Mouse (Mus musculus) gastrocnemius, adult 18-20 months (tissue): ENCODE measurements at regions not wholly inside any gene's neighbourhood (a gene's known extent, or its start where the extent isn't known, plus 50 kb on each side); places are given as distances from the start of the nearest gene placed in this dataset.
"Not testable (repeated sequence)": the region's sequence is repeated elsewhere in the genome, so short reads cannot be mapped to it uniquely, and the experiment has no call there.

Source experiments
- DNase-seq: peaks from one replicate; pipeline ENCODE4 v3.0.0; 2021; ENCODE audit warnings: low spot score

DNA sequence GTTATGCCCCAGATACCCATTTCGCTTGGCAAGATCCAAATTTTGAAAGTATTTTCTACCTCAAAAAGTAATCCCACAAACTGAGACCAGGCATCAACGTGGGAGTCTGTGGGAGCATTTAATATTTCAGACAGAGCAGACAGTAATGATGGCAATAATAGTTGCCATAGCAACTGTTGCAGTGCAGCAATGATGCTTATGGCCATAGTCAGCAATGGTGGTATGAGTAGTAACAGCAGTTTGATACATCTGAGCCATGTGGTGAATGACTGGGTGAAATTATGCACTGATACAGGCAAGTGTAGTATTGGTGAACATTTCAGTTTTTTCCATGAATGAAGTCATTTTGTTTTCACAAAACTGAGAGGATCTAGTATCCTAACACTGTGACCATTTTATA lies 600.8 kb upstream of the Igfbp3 start:
- no peak for DNase-seq

DNA sequence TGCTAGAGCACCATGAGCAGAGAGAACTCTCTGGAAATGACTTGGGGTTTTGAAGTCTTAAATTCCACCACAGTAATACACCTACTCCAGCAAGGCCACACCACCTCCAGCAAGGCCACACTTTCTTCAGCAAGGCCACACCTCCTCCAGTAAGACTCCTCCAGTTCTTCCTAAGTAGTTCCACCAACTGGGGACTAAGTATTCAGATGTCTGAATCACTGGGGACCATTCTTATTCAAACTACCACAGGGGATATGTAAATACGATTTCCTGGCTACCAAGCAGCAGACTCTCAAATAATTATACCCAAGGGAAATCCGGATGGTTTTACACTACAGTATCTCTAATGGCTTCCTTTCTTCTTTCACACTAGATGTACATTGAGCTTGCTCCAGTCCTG lies 598.7 kb upstream of the Igfbp3 start:
- no peak for DNase-seq

DNA sequence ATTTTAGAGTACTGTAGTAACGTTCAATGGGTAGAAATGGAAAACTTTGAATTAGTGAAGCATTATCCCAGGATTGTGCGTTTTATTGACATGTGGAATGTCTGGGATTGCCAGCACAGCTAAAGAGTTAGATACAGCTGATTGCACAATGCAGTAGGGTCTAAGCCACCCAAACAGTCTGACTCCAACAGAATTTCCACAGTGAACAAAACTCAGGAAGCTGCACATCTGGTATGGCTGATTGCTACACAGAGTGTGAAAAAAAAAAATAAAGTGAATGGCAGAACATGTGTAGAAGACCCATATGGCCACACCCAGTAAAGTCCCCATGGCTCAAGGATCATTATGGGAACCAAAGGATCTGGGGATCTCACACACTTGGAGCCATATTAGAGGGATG lies 596.0 kb upstream of the Igfbp3 start:
- peak; percentile 3 for DNase-seq

DNA sequence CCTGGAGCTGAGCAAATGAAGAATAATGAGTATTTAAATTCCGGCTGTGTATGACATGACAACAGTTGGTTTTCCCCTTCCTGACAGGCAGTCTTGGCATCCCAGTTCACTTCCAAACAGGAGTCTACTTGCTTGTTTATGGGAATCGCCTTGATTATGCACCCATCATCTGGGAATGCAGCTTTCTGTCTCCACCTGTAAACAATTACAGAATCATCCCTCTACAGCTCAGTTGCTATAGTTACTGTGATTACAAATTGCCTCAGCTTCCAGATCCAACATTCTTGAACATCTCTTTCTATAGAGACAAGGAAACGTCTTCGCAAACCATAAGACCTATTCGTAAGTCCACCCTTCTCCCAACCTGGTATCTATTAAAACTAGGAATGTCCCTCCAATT lies 582.6 kb upstream of the Igfbp3 start:
- DNase-seq: no peak

DNA sequence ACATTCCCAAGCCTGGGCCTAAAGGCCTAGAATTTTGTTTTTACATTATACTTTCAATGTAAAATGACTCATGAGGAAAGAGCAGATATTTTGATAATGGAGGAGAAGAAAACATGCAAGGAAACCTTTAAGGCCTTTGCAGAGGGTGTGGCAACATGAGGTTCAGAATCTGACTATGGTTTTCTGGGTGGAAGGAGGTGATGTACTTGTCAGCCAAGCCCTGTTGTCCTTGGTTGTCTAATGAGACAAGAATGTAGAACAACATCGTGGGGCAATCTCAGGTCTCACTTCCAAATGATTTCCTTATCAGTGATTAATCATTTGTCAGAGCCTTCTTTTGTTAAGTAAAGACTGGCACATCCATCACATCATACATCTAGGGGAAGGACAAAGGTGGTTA lies 580.5 kb upstream of the Igfbp3 start:
- DNase-seq: no peak

DNA sequence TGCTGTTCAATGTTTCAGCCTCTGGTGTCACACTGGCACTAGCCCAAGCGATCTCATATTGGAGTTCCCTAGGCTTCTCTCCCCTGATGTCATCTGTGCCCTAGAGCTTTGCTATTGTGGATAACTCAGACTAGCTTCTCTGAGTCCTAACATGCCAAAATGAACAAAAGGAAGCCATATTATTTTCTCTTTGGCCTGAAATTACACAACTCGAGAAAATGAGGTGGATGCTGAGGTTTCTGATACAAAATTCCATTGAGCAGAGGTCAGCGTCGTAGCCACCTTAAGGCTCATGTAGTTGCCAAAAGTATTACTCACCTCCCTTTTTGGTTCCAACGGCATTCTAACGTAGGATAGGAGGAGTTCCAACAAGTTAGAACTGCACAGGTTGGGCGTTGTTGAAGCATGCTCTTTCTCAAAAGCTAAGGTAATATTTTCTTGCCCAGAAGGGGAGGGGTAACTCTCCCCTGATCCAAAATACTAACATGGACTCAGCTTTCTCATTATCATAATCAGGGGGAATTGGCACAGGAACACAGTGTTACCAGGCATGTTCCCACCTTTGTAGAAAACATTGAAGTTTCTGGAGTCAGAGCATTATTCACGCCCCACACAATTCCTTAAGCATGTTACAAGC lies 566.9 kb upstream of the Igfbp3 start:
- peak; percentile 5 for DNase-seq

DNA sequence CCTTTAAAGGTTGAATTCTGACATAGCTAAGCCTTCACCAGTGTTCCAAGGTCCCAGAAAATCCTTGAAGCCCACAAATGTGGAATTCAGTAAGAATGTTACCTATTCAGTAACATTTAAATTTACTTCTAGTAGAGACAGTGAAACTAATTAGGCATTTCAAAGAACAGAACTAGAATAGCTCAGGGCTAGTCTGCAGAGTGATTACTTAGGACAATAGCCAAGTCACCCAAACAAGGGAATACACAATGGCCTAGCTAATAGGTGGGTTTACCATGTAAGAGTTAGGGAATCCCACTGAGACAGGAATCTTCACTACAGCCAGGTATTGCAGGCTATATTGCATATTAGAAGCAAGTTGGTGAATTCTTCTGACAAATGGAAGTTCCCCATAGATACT lies 561.6 kb upstream of the Igfbp3 start:
- DNase-seq: not testable (repeated sequence)

DNA sequence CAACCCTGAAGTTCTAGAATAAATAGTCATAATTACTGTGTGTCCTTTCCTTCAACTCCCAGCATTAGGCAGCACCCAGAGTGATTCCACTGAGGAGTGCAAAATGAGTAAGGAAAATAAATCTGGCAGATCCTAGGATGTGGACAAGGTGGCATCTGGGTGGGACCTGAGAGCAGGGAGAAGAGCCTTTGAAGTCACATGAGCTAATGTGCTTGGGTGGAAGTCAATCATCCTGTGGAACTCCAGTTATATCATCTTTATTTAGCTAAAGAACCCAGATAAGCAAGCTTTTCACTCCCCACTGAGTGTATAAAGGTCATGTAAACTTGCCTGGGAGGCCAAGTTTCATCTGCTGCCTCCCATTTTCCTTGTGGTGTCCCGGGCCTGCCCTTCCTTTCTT lies 551.6 kb upstream of the Igfbp3 start:
- DNase-seq: no peak

DNA sequence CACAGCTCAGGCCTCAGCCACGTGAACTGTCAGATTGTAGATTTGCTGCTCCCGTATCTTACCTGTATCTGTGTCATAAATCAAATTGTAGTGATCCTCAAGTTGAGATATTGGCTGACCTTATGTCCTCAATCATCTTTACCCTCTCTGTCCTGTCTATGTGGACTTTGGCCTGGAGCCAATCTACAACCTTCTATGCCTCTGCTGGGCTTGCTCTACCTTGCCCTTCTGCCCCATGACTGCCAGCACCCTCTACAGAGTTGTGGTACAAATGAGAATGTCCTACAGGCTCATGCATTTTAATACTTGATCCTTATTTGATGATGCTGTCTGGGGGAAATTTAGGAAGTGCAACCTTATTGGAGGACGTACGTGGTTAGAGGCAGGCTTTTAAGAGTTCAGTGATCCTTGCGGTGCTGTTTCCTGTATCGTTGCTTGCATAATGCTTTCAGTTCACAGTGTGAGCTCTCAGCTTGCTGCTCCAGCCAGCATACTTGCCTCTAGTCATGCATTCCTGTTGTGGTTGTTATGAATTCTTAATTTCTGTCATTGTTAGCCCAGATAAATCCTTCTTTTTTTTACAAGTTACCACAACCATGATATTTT lies 545.2 kb upstream of the Igfbp3 start:
- no peak for DNase-seq
